Mouse (Mus musculus) forebrain, embryonic 15.5 days (tissue): ENCODE measurements around the gene Rrnad1. TPM values are rescaled to one million over a fixed set of nuclear protein-coding genes. Genes with fewer than 3 reads are reported as not detected.

ENCODE experiments used
- ATAC-seq: fragments of 200-750 bp; cut with Nextera tagmentation; replicated peaks from 2 replicates; pipeline ENCODE4 v1.8.0; 2017; ENCODE audit warnings: mild to moderate bottlenecking, moderate TSS enrichment, moderate library complexity
- H3K27ac ChIP-seq: fragments of 300-500 bp; sonication (generic); replicated peaks from 2 replicates; pipeline ENCODE4 v1.5.1; 2015; ENCODE audit warnings: mild to moderate bottlenecking, inconsistent platforms
- H3K27me3 ChIP-seq: fragments of 300-500 bp; sonication (generic); 2 replicates; pipeline ENCODE4 v1.6.1; 2015; ENCODE audit warnings: inconsistent platforms
- H3K36me3 ChIP-seq: fragments of 300-500 bp; sonication (generic); 2 replicates; pipeline ENCODE4 v1.6.1; 2015; ENCODE audit warnings: mild to moderate bottlenecking, inconsistent platforms
- H3K4me1 ChIP-seq: fragments of 300-500 bp; sonication (generic); 2 replicates; pipeline ENCODE4 v1.6.1; 2015; ENCODE audit warnings: inconsistent platforms
- H3K4me2 ChIP-seq: fragments of 300-500 bp; sonication (generic); replicated peaks from 2 replicates; pipeline ENCODE4 v1.6.1; 2015; ENCODE audit warnings: mild to moderate bottlenecking, inconsistent platforms
- H3K4me3 ChIP-seq: fragments of 300-500 bp; sonication (generic); 2 replicates; pipeline ENCODE4 v1.5.1; 2015; ENCODE audit warnings: mild to moderate bottlenecking, inconsistent platforms
- H3K9ac ChIP-seq: fragments of 300-500 bp; sonication (generic); replicated peaks from 2 replicates; pipeline ENCODE4 v1.6.1; 2015; ENCODE audit warnings: mild to moderate bottlenecking, inconsistent platforms
- H3K9me3 ChIP-seq: fragments of 300-500 bp; sonication (generic); 2 replicates; pipeline ENCODE4 v1.6.1; 2016; ENCODE audit warnings: inconsistent platforms
- WGBS: fragments of 180-500 bp; shearing (Covaris S2); methylation state at CpG from one replicate; pipeline ENCODE4 v1.1.7; 2015; ENCODE audit warnings: mixed read lengths; 5-methylcytosine and 5-hydroxymethylcytosine counted together
- polyA plus RNA-seq: library from polyadenylated mRNA; unstranded; fragments of >200 nt; fragmentation: Nextera tagmentation; extraction: Ambion mirVana; gene quantifications from 2 replicates; pipeline ENCODE4 v1.2.1, GENCODE M21; 2015

The Rrnad1 gene
- polyA plus RNA-seq = 20.1 and 20.2 TPM in 2 replicates

GRCm38 (mm10) chr3:87930078-87930795 lies at the start of gene Rrnad1, which contains the start of gene Isg20l2:
Rrnad1 (minus strand) TSS chr3:87930717.
Isg20l2 (plus strand) TSS chr3:87930314.
- H3K4me1 ChIP-seq = peaks cover 46% of the 10 kb centered on the region
- peak within 1 kb of the TSS; percentile 75 for H3K9ac ChIP-seq
- peak within 1 kb of the TSS; percentile 70 for H3K4me3 ChIP-seq
- H3K27me3 ChIP-seq = no peaks in the 10 kb centered on the region
- no peaks in the 10 kb centered on the region for H3K9me3 ChIP-seq
- ATAC-seq = peak; percentile 98
- H3K4me2 ChIP-seq = peak within 1 kb of the TSS; percentile 80
- WGBS = 0% methylated on average over 75 of the region's 78 CpGs
- peaks cover 45% of the 10 kb centered on the region for H3K36me3 ChIP-seq
- H3K27ac ChIP-seq = peak within 1 kb of the TSS; percentile 83

- Histone ChIP-seq H3K4me2 (no peak overlapping the region), H3K9ac (no peak overlapping the region), H3K27me3 (no peaks in the 10 kb centered on the region), H3K27ac (no peak overlapping the region), H3K4me3 (no peak overlapping the region), H3K9me3 (no peaks in the 10 kb centered on the region), H3K4me1 (peaks cover 35% of the 10 kb centered on the region), H3K36me3 (no peaks in the 10 kb centered on the region; the same call in 1 of the 2 replicates)
- ATAC-seq = no peak
- 72% methylated on average over 3 of the region's 3 CpGs for WGBS
Measured at GRCm38 (mm10) chr3:87980085-87980484, 49.6 kb upstream of the Rrnad1 start.

GRCm38 (mm10) chr3:87979493-87979892 lies 49.0 kb upstream of the Rrnad1 start:
- no peaks in the 10 kb centered on the region for H3K9me3 ChIP-seq
- H3K9ac ChIP-seq = no peak overlapping the region
- no peak overlapping the region for H3K4me3 ChIP-seq
- H3K27me3 ChIP-seq = no peaks in the 10 kb centered on the region
- H3K36me3 ChIP-seq = no peaks in the 10 kb centered on the region; the same call in 1 of the 2 replicates
- ATAC-seq = no peak
- WGBS = 91% methylated on average over 5 of the region's 5 CpGs
- H3K4me1 ChIP-seq = peaks cover 37% of the 10 kb centered on the region
- no peak overlapping the region for H3K27ac ChIP-seq
- H3K4me2 ChIP-seq = no peak overlapping the region

- H3K9ac ChIP-seq = peak overlapping the region; percentile 74
- peaks cover 47% of the 10 kb centered on the region for H3K4me1 ChIP-seq
- ATAC-seq = peak; percentile 75; the same call in 1 of the 2 replicates
Measured at GRCm38 (mm10) chr3:87974381-87974987, 44.0 kb upstream of the Rrnad1 start.

GRCm38 (mm10) chr3:87973593-87974380 lies 43.3 kb upstream of the Rrnad1 start:
- Histone ChIP-seq H3K4me3 (peak overlapping the region; percentile 68), H3K9me3 (no peaks in the 10 kb centered on the region), H3K27me3 (no peaks in the 10 kb centered on the region), H3K9ac (peak overlapping the region; percentile 74), H3K36me3 (no peaks in the 10 kb centered on the region; the same call in 1 of the 2 replicates), H3K4me1 (peaks cover 47% of the 10 kb centered on the region), H3K4me2 (peak overlapping the region; percentile 96), H3K27ac (peak overlapping the region; percentile 87)
- WGBS = 8% methylated on average over 14 of the region's 14 CpGs
- ATAC-seq = no peak; the same call in 1 of the 2 replicates

More at GRCm38 (mm10) chr3:87974381-87974987, 44.0 kb upstream of the Rrnad1 start:
- peak overlapping the region; percentile 87 for H3K27ac ChIP-seq
- H3K9me3 ChIP-seq = no peaks in the 10 kb centered on the region
- no peaks in the 10 kb centered on the region for H3K27me3 ChIP-seq
- no peaks in the 10 kb centered on the region; the same call in 1 of the 2 replicates for H3K36me3 ChIP-seq
- 7% methylated on average over 12 of the region's 12 CpGs for WGBS
- H3K4me2 ChIP-seq = peak overlapping the region; percentile 96
- H3K4me3 ChIP-seq = peak overlapping the region; percentile 68

DNA sequence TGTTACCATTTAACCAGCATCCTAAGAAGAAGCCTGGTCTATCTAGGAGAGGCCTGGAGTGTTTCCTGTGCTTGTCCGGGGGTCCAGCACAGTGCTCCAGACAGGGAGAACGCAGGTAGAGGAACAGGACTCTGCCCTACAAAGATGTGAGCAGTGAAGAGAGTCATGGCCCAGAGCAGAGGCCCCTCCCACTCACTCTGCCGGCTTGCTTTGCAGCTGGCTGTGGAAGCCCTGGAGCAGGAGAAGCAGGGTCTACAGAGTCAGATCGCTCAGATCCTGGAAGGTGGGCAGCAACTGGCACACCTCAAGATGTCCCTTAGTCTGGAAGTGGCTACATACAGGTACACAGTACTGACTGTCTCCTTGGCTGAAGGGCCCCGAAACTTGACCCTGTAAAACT lies 42.3 kb upstream of the Rrnad1 start:
- peak overlapping the region; percentile 68 for H3K4me3 ChIP-seq
- H3K9me3 ChIP-seq = no peaks in the 10 kb centered on the region
- peak overlapping the region; percentile 74 for H3K9ac ChIP-seq
- H3K27me3 ChIP-seq = no peaks in the 10 kb centered on the region
- ATAC-seq = no peak
- H3K4me2 ChIP-seq = peak overlapping the region; percentile 96
- no peaks in the 10 kb centered on the region; the same call in 1 of the 2 replicates for H3K36me3 ChIP-seq
- H3K4me1 ChIP-seq = peaks cover 47% of the 10 kb centered on the region
- H3K27ac ChIP-seq = peak overlapping the region; percentile 87
- 16% methylated on average over 5 of the region's 5 CpGs for WGBS

GRCm38 (mm10) chr3:87972203-87972664 lies 41.7 kb upstream of the Rrnad1 start:
- H3K36me3 ChIP-seq = no peaks in the 10 kb centered on the region
- peak overlapping the region; percentile 87 for H3K27ac ChIP-seq
- peak overlapping the region; percentile 74 for H3K9ac ChIP-seq
- no peaks in the 10 kb centered on the region for H3K9me3 ChIP-seq
- ATAC-seq = 0 out of 2 replicates have a peak, but pooled peaks have one; percentile 18
- H3K4me3 ChIP-seq = peak overlapping the region; percentile 68
- 9% methylated on average over 8 of the region's 8 CpGs for WGBS
- H3K4me1 ChIP-seq = peaks cover 47% of the 10 kb centered on the region
- no peaks in the 10 kb centered on the region for H3K27me3 ChIP-seq
- peak overlapping the region; percentile 96 for H3K4me2 ChIP-seq

DNA sequence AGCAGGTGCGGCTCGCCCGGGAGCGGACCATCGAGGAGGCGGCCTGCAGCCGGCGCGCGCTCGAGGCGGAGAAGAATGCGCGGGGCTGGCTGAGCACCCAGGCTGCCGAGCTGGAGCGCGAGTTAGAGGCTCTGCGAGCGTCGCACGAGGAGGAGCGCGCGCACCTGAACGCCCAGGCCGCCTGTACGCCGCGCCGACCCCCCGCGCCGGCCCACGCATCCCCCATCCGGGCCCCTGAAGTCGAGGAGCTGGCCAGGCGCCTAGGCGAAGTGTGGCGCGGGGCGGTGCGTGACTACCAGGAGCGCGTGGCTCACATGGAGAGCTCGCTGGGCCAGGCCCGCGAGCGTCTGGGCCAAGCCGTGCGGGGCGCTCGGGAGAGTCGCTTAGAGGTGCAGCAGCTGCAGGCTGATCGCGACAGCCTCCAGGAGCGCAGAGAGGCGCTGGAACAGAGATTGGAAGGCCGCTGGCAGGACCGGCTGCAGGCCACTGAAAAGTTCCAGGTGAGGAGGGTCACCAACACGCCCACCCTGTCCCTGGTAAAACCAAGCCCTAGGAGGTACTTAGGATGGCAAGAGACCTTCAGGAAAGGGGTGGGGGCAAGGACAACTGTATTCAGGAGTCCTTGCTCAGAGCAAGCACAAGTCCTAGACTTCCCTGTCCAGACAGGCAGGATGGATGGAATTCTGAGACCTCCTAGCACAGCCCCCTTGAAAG lies 41.1 kb upstream of the Rrnad1 start:
- Histone ChIP-seq H3K9me3 (no peaks in the 10 kb centered on the region), H3K27ac (peak overlapping the region; percentile 72), H3K4me3 (peak overlapping the region; percentile 68), H3K36me3 (no peaks in the 10 kb centered on the region), H3K27me3 (no peaks in the 10 kb centered on the region), H3K4me2 (peak overlapping the region; percentile 96), H3K9ac (peak overlapping the region; percentile 74), H3K4me1 (peaks cover 47% of the 10 kb centered on the region)
- under 1% methylated on average over 60 of the region's 60 CpGs for WGBS
- peak; percentile 11 for ATAC-seq

DNA sequence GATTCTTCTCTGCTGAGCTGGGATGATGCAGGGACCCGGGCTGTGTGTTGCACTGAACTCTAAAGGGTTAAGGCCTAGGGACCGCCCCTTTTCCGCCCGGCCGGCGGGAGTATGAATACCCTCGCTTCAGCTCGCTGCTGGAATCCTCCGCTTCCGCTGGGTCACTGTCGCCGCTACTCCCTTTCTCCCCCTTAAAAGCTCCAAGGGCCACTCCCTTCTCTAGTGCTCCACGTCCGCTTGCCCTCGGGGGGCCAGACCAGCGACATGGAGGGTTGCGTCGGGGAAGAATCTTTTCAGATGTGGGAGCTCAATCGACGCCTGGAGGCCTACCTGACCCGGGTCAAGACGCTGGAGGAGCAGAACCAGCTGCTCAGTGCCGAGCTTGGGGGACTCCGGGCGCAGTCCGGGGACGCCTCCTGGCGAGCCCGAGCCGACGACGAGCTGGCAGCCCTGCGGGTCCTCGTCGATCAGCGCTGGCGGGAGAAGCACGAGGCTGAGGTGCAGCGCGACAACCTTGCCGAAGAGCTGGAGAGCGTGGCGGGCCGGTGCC lies 40.5 kb upstream of the Rrnad1 start, which contains the start of gene Nes:
TSS of gene Nes (plus strand) at position 140 of the 550 bp plus-strand sequence.
- Histone ChIP-seq H3K4me1 (peaks cover 47% of the 10 kb centered on the region), H3K36me3 (no peaks in the 10 kb centered on the region), H3K27me3 (no peaks in the 10 kb centered on the region), H3K4me2 (peak within 1 kb of the TSS; percentile 96), H3K9ac (peak within 1 kb of the TSS; percentile 74), H3K9me3 (no peaks in the 10 kb centered on the region), H3K4me3 (peak within 1 kb of the TSS; percentile 68), H3K27ac (peak within 1 kb of the TSS; percentile 72)
- ATAC-seq = peak; percentile 72
- WGBS = under 1% methylated on average over 44 of the region's 44 CpGs

- WGBS = under 1% methylated on average over 21 of the region's 21 CpGs
- Histone ChIP-seq H3K4me3 (peak overlapping the region; percentile 68), H3K9ac (peak overlapping the region; percentile 74), H3K9me3 (no peaks in the 10 kb centered on the region), H3K27ac (peak overlapping the region; percentile 72), H3K27me3 (no peaks in the 10 kb centered on the region), H3K4me2 (peak overlapping the region; percentile 96), H3K36me3 (no peaks in the 10 kb centered on the region), H3K4me1 (peaks cover 47% of the 10 kb centered on the region)
- 0 out of 2 replicates have a peak, but pooled peaks have one; percentile 6 for ATAC-seq
Measured at GRCm38 (mm10) chr3:87970184-87970938, 39.8 kb upstream of the Rrnad1 start.
